23 mouse cellular contexts compared by ENCODE assay signal in genomic region chr17:56708692-56709091, GRCm38 (mm10). TPM values are rescaled to one million over a fixed set of nuclear protein-coding genes. Genes with fewer than 3 reads are reported as not detected.
DNase-seq lines count a peak whose midpoint lies in the region; ATAC-seq and TF ChIP-seq lines count a peak whose summit lies in the region.
"Had no signal": no experiment of that assay in that cellular context is flagged by ENCODE, and none has a peak within 500 bp of the region (broad histone marks: within the 10 kb centered on the region; RNA-seq: fewer than 3 reads in every experiment).

No protein-coding gene starts in this region.

- dilution Hi-C loops in CH12.LX (cut with MboI; ENCODE audit: extremely low pct_ligation_motif_present, extremely low pct_unique_long_range_greater_than_20kb, low sequenced_read_pairs): no loop called here

- no peaks in the 10 kb centered on the region for H3K27me3 ChIP-seq in hindbrain, postnatal 0 days (ENCODE audit: insufficient read depth, low read length)
- H3K27me3 ChIP-seq in hindbrain, embryonic 13.5 days: no peaks in the 10 kb centered on the region
- H3K27me3 ChIP-seq in CH12.LX (replicated peaks) (no peaks in the 10 kb centered on the region), E14TG2a.4 (ENCODE audit: insufficient read depth, low read length) (no peaks in the 10 kb centered on the region)
- H3K27me3 ChIP-seq in forebrain, embryonic 16.5 days (replicated peaks; ENCODE audit: control insufficient read depth, insufficient read depth, low read length): no peaks in the 10 kb centered on the region
- H3K27me3 ChIP-seq: embryonic facial prominence, embryonic 13.5 days; forebrain, embryonic 12.5 days; heart, embryonic 15.5 days had no signal

- TF ChIP-seq RAD21 in CH12.LX (IDR thresholded peaks at IDR 0.05; ENCODE audit: low read depth, low read length): no peak

- DNase-seq in hindbrain, postnatal 0 days (ENCODE audit: low spot score): peak; percentile 22
- no peak for DNase-seq in CH12.LX (ENCODE audit: extremely low read depth)
- DNase-seq in R1 (ENCODE audit: low read depth, low spot score): peak; percentile 78
- DNase-seq in kidney, postnatal 36 days: no peak
- DNase-seq: adrenal gland, adult 2 months; adrenal gland, postnatal 25 days; cerebellum, adult 18-20 months; cerebellum, adult 9-11 months; cerebellum, postnatal 36 days; gastrocnemius, postnatal 36 days; heart, adult 18-20 months; heart, postnatal 14 days; kidney, adult 8-10 months had no signal

- no peak for TF ChIP-seq EP300 in CH12.LX (IDR thresholded peaks at IDR 0.05; ENCODE audit: low read length)

- 54% methylated on average over 4 of the region's 4 CpGs for WGBS in hindbrain, postnatal 0 days
- 83% methylated on average over 4 of the region's 4 CpGs for WGBS in hindbrain, embryonic 13.5 days
- WGBS in forebrain, embryonic 16.5 days: 81% methylated on average over 4 of the region's 4 CpGs

- no peaks in the 10 kb centered on the region for H3K79me2 ChIP-seq in CH12.LX (replicated peaks; ENCODE audit: control insufficient read depth, extremely low read depth, insufficient read depth, poor library complexity, severe bottlenecking)

- TF ChIP-seq POLR2A in CH12.LX (IDR thresholded peaks at IDR 0.05; ENCODE audit: low read depth, low read length): no peak

- no peak overlapping the region for H3K9ac ChIP-seq in hindbrain, postnatal 0 days (replicated peaks; ENCODE audit: low read length)
- H3K9ac ChIP-seq in hindbrain, embryonic 13.5 days: no peak overlapping the region
- H3K9ac ChIP-seq in CH12.LX (ENCODE audit: insufficient read depth, low read depth): no peak overlapping the region
- no peak overlapping the region for H3K9ac ChIP-seq in forebrain, embryonic 16.5 days (replicated peaks; ENCODE audit: low read depth, low read length)
- H3K9ac ChIP-seq: embryonic facial prominence, embryonic 13.5 days; forebrain, embryonic 12.5 days; heart, embryonic 15.5 days had no signal

- in situ Hi-C loops in CH12.LX (cut with MboI; ENCODE audit: low pct_ligation_motif_present, low pct_unique_long_range_greater_than_20kb, low sequenced_read_pairs): no loop called here

- TF ChIP-seq CTCF in hindbrain, postnatal 0 days (IDR thresholded peaks at IDR 0.05; ENCODE audit: low read depth): no peak
- TF ChIP-seq CTCF in CH12.LX (conservative IDR thresholded peaks at IDR 0.05 in 1 of 2, IDR thresholded peaks at IDR 0.05 in 1 of 2; ENCODE audit: low read depth in 2 of 2, low read length in 2 of 2) (no peak), E14TG2a.4 (conservative IDR thresholded peaks at IDR 0.05; ENCODE audit: low read length) (no peak)

- no peaks in the 10 kb centered on the region for H3K9me3 ChIP-seq in hindbrain, postnatal 0 days (ENCODE audit: low read length)
- no peaks in the 10 kb centered on the region for H3K9me3 ChIP-seq in hindbrain, embryonic 13.5 days
- H3K9me3 ChIP-seq in CH12.LX (replicated peaks; ENCODE audit: low read length) (no peaks in the 10 kb centered on the region), E14TG2a.4 (ENCODE audit: low read length) (no peaks in the 10 kb centered on the region)
- no peaks in the 10 kb centered on the region for H3K9me3 ChIP-seq in forebrain, embryonic 16.5 days (ENCODE audit: control insufficient read depth, low read length)
- H3K9me3 ChIP-seq: embryonic facial prominence, embryonic 13.5 days; forebrain, embryonic 12.5 days; G1E; heart, embryonic 15.5 days had no signal

- ATAC-seq in hindbrain, postnatal 0 days: no peak
- no peak for ATAC-seq in hindbrain, embryonic 13.5 days (ENCODE audit: low FRiP score)
- no peak for ATAC-seq in forebrain, embryonic 16.5 days
- ATAC-seq: intestine, embryonic 16.5 days had no signal

- H3K27ac ChIP-seq in hindbrain, postnatal 0 days: no peak overlapping the region
- H3K27ac ChIP-seq in hindbrain, embryonic 13.5 days: no peak overlapping the region
- peak overlapping the region; percentile 12; the same call in 1 of the 2 replicates for H3K27ac ChIP-seq in CH12.LX (ENCODE audit: insufficient read depth, low read depth)
- H3K27ac ChIP-seq in forebrain, embryonic 16.5 days (ENCODE audit: low read length): no peak overlapping the region
- H3K27ac ChIP-seq: embryonic facial prominence, embryonic 13.5 days; forebrain, embryonic 12.5 days; heart, embryonic 15.5 days had no signal

- H3K4me3 ChIP-seq in hindbrain, postnatal 0 days (ENCODE audit: low read length): no peak overlapping the region
- no peak overlapping the region for H3K4me3 ChIP-seq in hindbrain, embryonic 13.5 days
- H3K4me3 ChIP-seq in CH12.LX (replicated peaks in 1 of 3; ENCODE audit: low read depth in 2 of 3, low read length in 2 of 3, poor library complexity in 1 of 3) (no peak overlapping the region), E14TG2a.4 (replicated peaks; ENCODE audit: low read length) (peak overlapping the region; percentile 78)
- H3K4me3 ChIP-seq in forebrain, embryonic 16.5 days (replicated peaks; ENCODE audit: low read length): no peak overlapping the region
- H3K4me3 ChIP-seq: embryonic facial prominence, embryonic 13.5 days; forebrain, embryonic 12.5 days; heart, embryonic 15.5 days had no signal

- peaks cover 83% of the 10 kb centered on the region for H3K36me3 ChIP-seq in hindbrain, postnatal 0 days (ENCODE audit: insufficient read depth, low read length)
- peaks cover 92% of the 10 kb centered on the region for H3K36me3 ChIP-seq in hindbrain, embryonic 13.5 days
- H3K36me3 ChIP-seq in CH12.LX (replicated peaks in 1 of 2; ENCODE audit: control insufficient read depth in 1 of 2, insufficient read depth in 1 of 2, low read length in 1 of 2): peaks cover 89 to 98% of the 10 kb centered on the region in 2 experiments
- peaks cover 100% of the 10 kb centered on the region for H3K36me3 ChIP-seq in E14TG2a.4 (ENCODE audit: insufficient read depth, low read length)
- H3K36me3 ChIP-seq in forebrain, embryonic 16.5 days (ENCODE audit: control insufficient read depth, insufficient read depth): peaks cover 51% of the 10 kb centered on the region

- no peaks in the 10 kb centered on the region for H3K4me1 ChIP-seq in hindbrain, postnatal 0 days (ENCODE audit: insufficient read depth, low read length)
- H3K4me1 ChIP-seq in hindbrain, embryonic 13.5 days (replicated peaks): no peaks in the 10 kb centered on the region
- H3K4me1 ChIP-seq in CH12.LX (ENCODE audit: control insufficient read depth in 1 of 2, insufficient read depth in 2 of 2) (peaks cover 9 to 18% of the 10 kb centered on the region in 2 experiments), E14TG2a.4 (replicated peaks; ENCODE audit: low read depth, low read length) (peaks cover 79% of the 10 kb centered on the region)
- no peaks in the 10 kb centered on the region for H3K4me1 ChIP-seq in forebrain, embryonic 16.5 days (replicated peaks; ENCODE audit: control insufficient read depth, insufficient read depth, low read length)
- H3K4me1 ChIP-seq: forebrain, embryonic 12.5 days; heart, embryonic 15.5 days had no signal

- no peak overlapping the region for H3K4me2 ChIP-seq in hindbrain, postnatal 0 days (ENCODE audit: low read depth, low read length)
- H3K4me2 ChIP-seq in hindbrain, embryonic 13.5 days: no peak overlapping the region
- no peak overlapping the region for H3K4me2 ChIP-seq in CH12.LX (ENCODE audit: insufficient read depth, low read depth, poor library complexity, severe bottlenecking)
- no peak overlapping the region for H3K4me2 ChIP-seq in forebrain, embryonic 16.5 days (ENCODE audit: low read length)
- H3K4me2 ChIP-seq: embryonic facial prominence, embryonic 13.5 days; forebrain, embryonic 12.5 days; heart, embryonic 11.5 days; heart, embryonic 15.5 days had no signal

RNA-seq across cellular contexts. Expression of gene Ndufa11, which starts 8.9 kb away (rescaled TPM):
- total RNA-seq in hindbrain, postnatal 0 days (2014; rRNA removed): 279 and 501 TPM in 2 replicates
- polyA plus RNA-seq in hindbrain, postnatal 0 days (2015; fragmentation: Nextera tagmentation; extraction: Ambion mirVana): 691 and 728 TPM in 2 replicates
- 507 and 515 TPM in 2 replicates for polyA plus RNA-seq in hindbrain, embryonic 13.5 days (2015; fragmentation: Nextera tagmentation; extraction: Ambion mirVana)
- 201 and 207 TPM in 2 replicates for total RNA-seq in CH12.LX (2012; rRNA removed)
- 97.9 and 124 TPM in 2 replicates for total RNA-seq in CH12.LX (2014; rRNA removed)
- 131 and 155 TPM in 2 replicates for polyA plus RNA-seq in CH12.LX (2012; ENCODE audit: insufficient read length, low read depth)
- polyA plus RNA-seq in forebrain, embryonic 16.5 days (2015; fragmentation: Nextera tagmentation; extraction: Ambion mirVana): 377 and 426 TPM in 2 replicates

RNA-seq across cellular contexts. Expression of gene Vmac, which starts 9.1 kb away (rescaled TPM):
- total RNA-seq in hindbrain, postnatal 0 days (2014; rRNA removed): 37.5 and 40.7 TPM in 2 replicates
- 17.4 and 19.1 TPM in 2 replicates for polyA plus RNA-seq in hindbrain, postnatal 0 days (2015; fragmentation: Nextera tagmentation; extraction: Ambion mirVana)
- polyA plus RNA-seq in hindbrain, embryonic 13.5 days (2015; fragmentation: Nextera tagmentation; extraction: Ambion mirVana): 14.9 and 17.8 TPM in 2 replicates
- total RNA-seq in CH12.LX (2012; rRNA removed): 3.5 and 5.1 TPM in 2 replicates
- 3.2 and 4.2 TPM in 2 replicates for total RNA-seq in CH12.LX (2014; rRNA removed)
- polyA plus RNA-seq in CH12.LX (2012; ENCODE audit: insufficient read length, low read depth): 3.4 and 3.7 TPM in 2 replicates
- 20.6 and 21.8 TPM in 2 replicates for polyA plus RNA-seq in forebrain, embryonic 16.5 days (2015; fragmentation: Nextera tagmentation; extraction: Ambion mirVana)

RNA-seq across cellular contexts. Expression of gene Ranbp3, which starts 35.6 kb away (rescaled TPM):
- total RNA-seq in hindbrain, postnatal 0 days (2014; rRNA removed): 121 and 122 TPM in 2 replicates
- 87.2 and 88.7 TPM in 2 replicates for polyA plus RNA-seq in hindbrain, postnatal 0 days (2015; fragmentation: Nextera tagmentation; extraction: Ambion mirVana)
- polyA plus RNA-seq in hindbrain, embryonic 13.5 days (2015; fragmentation: Nextera tagmentation; extraction: Ambion mirVana): 99.1 and 102 TPM in 2 replicates
- total RNA-seq in CH12.LX (2012; rRNA removed) (77.9 and 91.6 TPM in 2 replicates), CH12.LX (2014; rRNA removed) (71.5 and 79.5 TPM in 2 replicates)
- polyA plus RNA-seq in CH12.LX (2012; ENCODE audit: insufficient read length, low read depth): 86.0 and 86.8 TPM in 2 replicates
- 114 and 120 TPM in 2 replicates for polyA plus RNA-seq in forebrain, embryonic 16.5 days (2015; fragmentation: Nextera tagmentation; extraction: Ambion mirVana)

RNA-seq across cellular contexts. Expression of gene Nrtn, which starts 48.6 kb away (rescaled TPM):
- 12.9 and 15.7 TPM in 2 replicates for total RNA-seq in hindbrain, postnatal 0 days (2014; rRNA removed)
- 4.3 TPM in 2 replicates for polyA plus RNA-seq in hindbrain, postnatal 0 days (2015; fragmentation: Nextera tagmentation; extraction: Ambion mirVana)
- 0.78 and 1.5 TPM in 2 replicates for polyA plus RNA-seq in hindbrain, embryonic 13.5 days (2015; fragmentation: Nextera tagmentation; extraction: Ambion mirVana)
- total RNA-seq in CH12.LX (2012; rRNA removed): 0.25 and 0.34 TPM in 2 replicates
- total RNA-seq in CH12.LX (2014; rRNA removed): not detected in 2 replicates
- not detected in 2 replicates for polyA plus RNA-seq in CH12.LX (2012; ENCODE audit: insufficient read length, low read depth)
- polyA plus RNA-seq in forebrain, embryonic 16.5 days (2015; fragmentation: Nextera tagmentation; extraction: Ambion mirVana): 0.73 and 0.84 TPM in 2 replicates
- total RNA-seq: G1E; hematopoietic stem cell, adult 5-6 weeks had no signal
- polyA plus RNA-seq: G1E had no signal

RNA-seq across cellular contexts. Expression of gene Dus3l, which starts 55.9 kb away (rescaled TPM):
- total RNA-seq in hindbrain, postnatal 0 days (2014; rRNA removed): 79.0 and 96.5 TPM in 2 replicates
- polyA plus RNA-seq in hindbrain, postnatal 0 days (2015; fragmentation: Nextera tagmentation; extraction: Ambion mirVana): 85.9 and 90.0 TPM in 2 replicates
- polyA plus RNA-seq in hindbrain, embryonic 13.5 days (2015; fragmentation: Nextera tagmentation; extraction: Ambion mirVana): 67.1 and 68.7 TPM in 2 replicates
- total RNA-seq in CH12.LX (2012; rRNA removed): 57.5 and 62.1 TPM in 2 replicates
- 32.0 and 35.8 TPM in 2 replicates for total RNA-seq in CH12.LX (2014; rRNA removed)
- polyA plus RNA-seq in CH12.LX (2012; ENCODE audit: insufficient read length, low read depth): 54.3 and 57.7 TPM in 2 replicates
- polyA plus RNA-seq in forebrain, embryonic 16.5 days (2015; fragmentation: Nextera tagmentation; extraction: Ambion mirVana): 73.5 and 90.4 TPM in 2 replicates

Comparison
In these comparisons a context has a peak if more than half of its experiments do, and no peak if none do; other contexts are left out.
1. DNase-seq: peak in hindbrain, postnatal 0 days (single experiment) and R1 (single experiment); none in CH12.LX (single experiment) and kidney, postnatal 36 days (0 of 2).